Mouse (Mus musculus): Measurements from ENCODE around the gene Morf4l1. TPM values are rescaled to one million over a fixed set of nuclear protein-coding genes. Genes with fewer than 3 reads are reported as not detected.
A peak's percentile ranks its signal among the peaks of the same experiment; 100 is the strongest.
"Not testable (repeated sequence)": the region's sequence is repeated elsewhere in the genome, so short reads cannot be mapped to it uniquely, and the experiment has no call there.

Morf4l1 gene
- total RNA-seq, 2 experiments from 2014 or later = 189 to 208 TPM

DNA sequence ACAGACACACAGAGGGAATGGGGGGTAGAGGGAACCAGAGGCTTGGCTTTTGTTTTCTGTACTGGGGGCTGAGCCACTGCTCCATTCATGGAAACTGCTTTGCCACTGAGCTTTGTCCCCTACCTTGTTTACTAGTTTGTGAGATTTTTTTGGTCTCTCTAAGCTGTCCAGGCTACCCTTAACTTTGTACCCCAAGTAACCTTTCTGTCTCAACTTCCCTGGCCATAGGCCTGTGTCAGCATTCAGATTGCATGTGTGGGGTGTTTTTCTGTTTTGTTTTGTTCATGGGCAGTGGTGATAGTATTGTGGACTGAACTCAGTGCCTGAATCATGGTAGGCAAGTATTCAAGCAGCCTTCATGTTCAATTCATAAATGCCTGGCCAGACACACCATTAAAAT lies 6.3 kb downstream of the Morf4l1 start:
- no peak for TF ChIP-seq CTCF (IDR thresholded peaks at IDR 0.05)
- intact Hi-C loops (cut with DNase I) = no loop called here
- Histone ChIP-seq H3K27ac (no peak overlapping the region), H3K4me3 (no peak overlapping the region)
- DNase-seq = no peak

DNA sequence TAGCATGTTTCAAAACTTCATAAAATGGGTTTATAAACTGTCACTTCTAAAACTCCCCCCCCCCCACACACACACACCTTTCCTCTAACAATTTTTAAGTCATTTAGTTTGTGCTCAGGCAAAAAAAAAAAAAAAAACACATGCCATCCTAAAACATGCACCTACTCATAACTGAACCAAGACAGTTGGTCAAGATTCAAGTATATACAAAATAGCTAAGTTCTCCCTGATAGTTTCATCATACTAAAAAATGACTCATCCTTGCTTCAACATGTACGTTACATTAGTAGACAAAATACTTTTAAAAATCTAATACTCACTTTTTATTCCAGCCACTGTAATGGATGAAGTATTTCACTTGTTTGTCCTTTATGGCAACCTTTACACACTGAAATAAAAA lies 7.7 kb downstream of the Morf4l1 start:
- no peak for TF ChIP-seq CTCF (IDR thresholded peaks at IDR 0.05)
- intact Hi-C loops (cut with DNase I) = no loop called here
- Histone ChIP-seq H3K27ac (no peak overlapping the region), H3K4me3 (no peak overlapping the region)
- DNase-seq = no peak

DNA sequence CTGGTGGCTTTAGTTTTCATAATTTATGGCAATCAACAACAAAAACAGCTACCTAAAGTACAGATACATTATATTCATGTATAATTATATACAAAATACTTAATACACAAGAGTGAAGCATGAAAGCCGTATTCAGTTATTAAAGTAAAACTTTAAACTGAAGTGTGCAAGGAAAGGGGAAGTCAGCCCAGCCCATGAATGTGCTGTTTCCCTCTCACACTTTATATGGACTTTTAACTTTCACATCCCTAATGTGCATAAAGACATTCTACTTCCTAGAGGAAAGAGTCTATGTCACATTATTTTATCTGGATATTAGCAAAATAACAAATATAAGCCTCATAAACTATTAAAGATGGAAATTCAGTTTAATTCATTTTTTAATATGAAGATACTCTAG lies 9.1 kb downstream of the Morf4l1 start:
- no peak for TF ChIP-seq CTCF (IDR thresholded peaks at IDR 0.05)
- DNase-seq = no peak
- intact Hi-C loops (cut with DNase I) = no loop called here
- Histone ChIP-seq H3K4me3 (no peak overlapping the region), H3K27ac (no peak overlapping the region)

- Histone ChIP-seq H3K4me3 (no peak overlapping the region), H3K27ac (no peak overlapping the region)
- TF ChIP-seq CTCF (IDR thresholded peaks at IDR 0.05) = peak; percentile 57
- DNase-seq = no peak
- intact Hi-C loops (cut with DNase I) = no loop called here
Measured at GRCm38 (mm10) chr9:90100760-90101159, 13.8 kb downstream of the Morf4l1 start.

DNA sequence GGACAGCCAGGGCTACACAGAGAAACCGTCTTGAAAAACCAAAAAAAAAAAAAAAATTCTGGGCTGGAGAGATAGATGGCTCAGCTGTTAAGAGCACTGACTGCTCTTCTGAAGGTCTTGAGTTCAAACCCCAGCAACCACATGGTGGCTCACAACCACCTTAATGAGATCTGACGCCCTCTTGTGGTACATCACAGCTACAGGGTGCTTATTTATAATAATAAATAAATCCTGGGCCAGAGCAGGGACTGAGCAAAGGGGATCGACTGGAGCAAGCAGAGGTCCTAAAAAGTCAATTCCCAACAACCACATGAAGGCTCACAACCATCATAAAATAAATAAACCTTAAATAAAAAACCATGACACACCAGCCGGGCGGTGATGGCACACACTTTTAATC lies 15.6 kb downstream of the Morf4l1 start:
- intact Hi-C loops (cut with DNase I) = no loop called here
- no peak overlapping the region for H3K27ac ChIP-seq
- DNase-seq = no peak
- no peak overlapping the region for H3K4me3 ChIP-seq
- TF ChIP-seq CTCF (IDR thresholded peaks at IDR 0.05) = peak; percentile 34; the same call in 1 of the 2 replicates

- no peak overlapping the region for H3K4me3 ChIP-seq
Measured at GRCm38 (mm10) chr9:90089339-90090104, 25.1 kb downstream of the Morf4l1 start.

GRCm38 (mm10) chr9:90087906-90088485 lies 26.6 kb downstream of the Morf4l1 start:
- DNase-seq = no peak
- intact Hi-C loops (cut with DNase I) = no loop called here
- TF ChIP-seq CTCF (IDR thresholded peaks at IDR 0.05) = no peak
- H3K27ac ChIP-seq = no peak overlapping the region
- H3K4me3 ChIP-seq = no peak overlapping the region

More at GRCm38 (mm10) chr9:90089339-90090104, 25.1 kb downstream of the Morf4l1 start:
- no peak overlapping the region for H3K27ac ChIP-seq
- TF ChIP-seq CTCF (IDR thresholded peaks at IDR 0.05) = no peak
- no peak for DNase-seq
- intact Hi-C loops (cut with DNase I) = no loop called here

GRCm38 (mm10) chr9:90084766-90085468 lies 29.7 kb downstream of the Morf4l1 start:
- intact Hi-C loops (cut with DNase I) = no loop called here
- no peak for TF ChIP-seq CTCF (IDR thresholded peaks at IDR 0.05)
- Histone ChIP-seq H3K27ac (no peak overlapping the region), H3K4me3 (no peak overlapping the region)
- DNase-seq = no peak

GRCm38 (mm10) chr9:90084152-90084551 lies 30.4 kb downstream of the Morf4l1 start:
- H3K27ac ChIP-seq = no peak overlapping the region
- no peak for DNase-seq
- H3K4me3 ChIP-seq = no peak overlapping the region
- TF ChIP-seq CTCF (IDR thresholded peaks at IDR 0.05) = no peak
- intact Hi-C loops (cut with DNase I) = no loop called here

DNA sequence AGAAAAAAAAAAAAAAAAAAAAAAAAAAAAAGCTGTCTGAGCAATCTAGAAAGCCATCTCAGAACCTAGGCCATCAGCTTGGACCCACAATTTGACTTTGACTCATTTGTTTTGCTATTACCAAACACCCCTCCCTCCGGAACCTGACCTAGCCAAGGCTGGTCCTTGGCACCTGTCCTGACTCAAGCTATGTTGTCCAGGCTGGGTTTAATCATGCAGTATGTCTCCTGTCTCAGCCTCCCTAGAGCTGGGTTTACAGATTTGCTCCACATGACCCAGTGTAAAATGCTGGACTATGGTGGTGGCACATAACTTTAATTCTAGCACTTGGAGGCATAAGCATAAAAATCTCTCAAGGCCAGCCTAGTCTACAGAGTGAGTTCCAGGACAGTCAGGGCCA lies 31.6 kb downstream of the Morf4l1 start:
- Histone ChIP-seq H3K27ac (no peak overlapping the region), H3K4me3 (no peak overlapping the region)
- intact Hi-C loops (cut with DNase I) = no loop called here
- no peak for DNase-seq
- no peak for TF ChIP-seq CTCF (IDR thresholded peaks at IDR 0.05)

DNA sequence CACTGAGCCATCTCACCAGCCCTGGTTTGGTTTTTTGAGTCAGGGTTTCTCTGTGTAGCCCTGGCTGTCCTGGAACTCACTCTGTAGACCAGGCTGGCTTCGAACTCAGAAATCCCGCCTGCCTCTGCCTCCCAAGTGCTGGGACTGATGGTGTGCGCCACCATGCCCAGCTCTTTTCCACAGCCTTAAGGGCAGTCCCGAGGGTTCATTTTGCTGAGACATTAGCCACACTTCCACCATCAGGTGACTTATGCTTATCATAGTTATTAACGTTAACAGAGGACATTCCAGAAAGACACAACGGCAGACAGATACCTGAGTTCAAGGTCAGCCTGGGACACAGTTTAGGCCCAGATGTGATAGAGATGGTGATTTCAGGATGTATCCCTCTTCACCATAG lies 32.6 kb downstream of the Morf4l1 start:
- H3K27ac ChIP-seq; intact Hi-C loops (cut with DNase I); DNase-seq; H3K4me3 ChIP-seq: not testable (repeated sequence)

DNA sequence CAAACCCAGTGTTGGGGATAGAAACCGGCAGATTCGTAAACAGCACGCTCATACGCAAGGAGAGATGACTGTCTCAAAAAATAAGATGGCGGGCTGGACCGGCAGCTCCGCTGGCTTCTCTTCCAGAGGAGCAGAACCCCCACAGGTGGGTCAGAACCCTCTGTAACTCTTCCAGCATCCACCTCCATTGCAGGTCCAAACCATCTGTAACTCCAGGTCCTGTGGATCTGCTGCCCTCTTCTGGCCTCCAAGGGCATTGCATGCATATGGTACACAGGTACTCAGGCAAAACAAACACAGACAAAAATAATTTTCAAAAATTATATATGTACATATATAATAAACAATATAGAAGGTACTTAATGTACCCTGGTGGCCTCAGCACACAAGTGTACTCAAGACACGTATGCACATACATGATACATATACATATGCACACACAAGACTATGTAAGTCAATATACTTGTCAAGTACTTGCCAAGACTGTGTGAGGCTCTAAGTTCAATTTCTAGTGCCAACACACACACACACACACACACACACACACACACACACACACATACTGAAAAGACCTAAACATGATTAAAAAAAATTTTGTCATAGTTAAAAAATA lies 37.6 kb downstream of the Morf4l1 start:
- peak; percentile 95 for TF ChIP-seq CTCF (IDR thresholded peaks at IDR 0.05)
- no peak overlapping the region for H3K27ac ChIP-seq
- no peak overlapping the region for H3K4me3 ChIP-seq
- intact Hi-C loops (cut with DNase I) = loop anchor here (1.0 kb wide), 1 partner anchor 250 kb away; no protein-coding TSS in a partner anchor
- DNase-seq = peak; percentile 69

DNA sequence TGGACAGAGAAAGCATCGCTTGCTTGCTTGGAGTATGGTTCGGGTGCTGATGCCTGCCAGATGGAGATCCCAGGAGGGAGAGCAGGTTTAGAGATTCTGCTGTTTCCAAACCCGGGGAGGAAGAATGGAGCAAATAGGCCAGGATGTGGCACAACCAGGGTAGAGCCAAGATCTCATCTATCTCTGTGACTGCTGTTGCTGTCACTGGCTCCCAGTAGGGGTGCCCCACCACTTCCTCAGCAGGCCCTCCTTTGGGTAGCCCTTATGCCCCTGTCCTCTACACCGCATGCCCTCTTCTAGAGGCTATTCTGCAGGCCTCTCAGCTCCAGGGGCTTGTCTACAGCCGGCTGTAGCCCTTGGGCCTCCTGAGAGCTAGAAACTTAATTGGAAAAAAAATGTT lies 38.4 kb downstream of the Morf4l1 start:
- intact Hi-C loops (cut with DNase I) = no loop called here
- no peak for TF ChIP-seq CTCF (IDR thresholded peaks at IDR 0.05)
- H3K4me3 ChIP-seq = no peak overlapping the region
- H3K27ac ChIP-seq = no peak overlapping the region
- no peak for DNase-seq
